Mouse (Mus musculus): ENCODE measurements around the gene Gimap9. TPM values are rescaled to one million over a fixed set of nuclear protein-coding genes. Genes with fewer than 3 reads are reported as not detected.

Gene Gimap9
- polyA plus RNA-seq, 1 experiment: 49.6 TPM

- H3K4me3 ChIP-seq (ENCODE audit: control insufficient read depth, insufficient read depth, low read length): peak overlapping the region; percentile 41
- TF ChIP-seq CTCF (IDR thresholded peaks at IDR 0.05; ENCODE audit: borderline replicate concordance, control insufficient read depth, extremely low read depth, insufficient read depth, low read length, poor library complexity): no peak
- no peak for TF ChIP-seq POLR2A (IDR thresholded peaks at IDR 0.05; ENCODE audit: control insufficient read depth, extremely low read depth, insufficient read depth, low read length, poor library complexity)
- DNase-seq: no peak
- H3K27ac ChIP-seq (ENCODE audit: control insufficient read depth, insufficient read depth, low read length): peak overlapping the region; percentile 92
- H3K27me3 ChIP-seq (ENCODE audit: control insufficient read depth, insufficient read depth, low read length): no peaks in the 10 kb centered on the region
- WGBS: 62% methylated on average over 4 of the region's 4 CpGs
- H3K4me1 ChIP-seq (replicated peaks; ENCODE audit: control insufficient read depth, insufficient read depth, low read length): peaks cover 36% of the 10 kb centered on the region
- no peaks in the 10 kb centered on the region; the same call in 1 of the 2 replicates for H3K36me3 ChIP-seq (ENCODE audit: control insufficient read depth, insufficient read depth, low read length)
Observed at GRCm38 (mm10) chr6:48684806-48685205, 8.9 kb downstream of the Gimap9 start.

DNA sequence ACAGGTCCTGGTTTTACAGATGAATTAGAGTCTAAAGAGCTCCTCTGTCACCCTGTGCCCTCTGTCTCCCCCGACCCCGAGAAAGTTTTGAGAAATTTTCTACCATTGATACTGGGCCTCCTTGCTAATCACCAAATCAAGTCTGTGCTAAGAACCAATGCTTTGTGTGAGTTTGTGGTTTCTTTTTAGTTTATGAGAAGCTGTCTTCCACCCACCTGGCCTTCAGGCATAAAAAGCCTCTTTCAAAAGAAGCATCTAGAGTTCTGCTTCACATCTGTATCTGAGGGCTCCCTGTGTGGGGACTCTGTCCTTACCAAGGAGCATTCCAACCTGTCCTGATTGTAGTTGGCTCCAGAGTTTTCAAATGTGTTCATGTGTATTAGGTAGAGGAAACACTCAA, 9.3 kb downstream of the Gimap9 start:
- 8% methylated on average over 2 of the region's 2 CpGs for WGBS
- TF ChIP-seq CTCF (IDR thresholded peaks at IDR 0.05; ENCODE audit: borderline replicate concordance, control insufficient read depth, extremely low read depth, insufficient read depth, low read length, poor library complexity) (no peak), POLR2A (IDR thresholded peaks at IDR 0.05; ENCODE audit: control insufficient read depth, extremely low read depth, insufficient read depth, low read length, poor library complexity) (no peak)
- no peak overlapping the region for H3K4me3 ChIP-seq (ENCODE audit: control insufficient read depth, insufficient read depth, low read length)

DNA sequence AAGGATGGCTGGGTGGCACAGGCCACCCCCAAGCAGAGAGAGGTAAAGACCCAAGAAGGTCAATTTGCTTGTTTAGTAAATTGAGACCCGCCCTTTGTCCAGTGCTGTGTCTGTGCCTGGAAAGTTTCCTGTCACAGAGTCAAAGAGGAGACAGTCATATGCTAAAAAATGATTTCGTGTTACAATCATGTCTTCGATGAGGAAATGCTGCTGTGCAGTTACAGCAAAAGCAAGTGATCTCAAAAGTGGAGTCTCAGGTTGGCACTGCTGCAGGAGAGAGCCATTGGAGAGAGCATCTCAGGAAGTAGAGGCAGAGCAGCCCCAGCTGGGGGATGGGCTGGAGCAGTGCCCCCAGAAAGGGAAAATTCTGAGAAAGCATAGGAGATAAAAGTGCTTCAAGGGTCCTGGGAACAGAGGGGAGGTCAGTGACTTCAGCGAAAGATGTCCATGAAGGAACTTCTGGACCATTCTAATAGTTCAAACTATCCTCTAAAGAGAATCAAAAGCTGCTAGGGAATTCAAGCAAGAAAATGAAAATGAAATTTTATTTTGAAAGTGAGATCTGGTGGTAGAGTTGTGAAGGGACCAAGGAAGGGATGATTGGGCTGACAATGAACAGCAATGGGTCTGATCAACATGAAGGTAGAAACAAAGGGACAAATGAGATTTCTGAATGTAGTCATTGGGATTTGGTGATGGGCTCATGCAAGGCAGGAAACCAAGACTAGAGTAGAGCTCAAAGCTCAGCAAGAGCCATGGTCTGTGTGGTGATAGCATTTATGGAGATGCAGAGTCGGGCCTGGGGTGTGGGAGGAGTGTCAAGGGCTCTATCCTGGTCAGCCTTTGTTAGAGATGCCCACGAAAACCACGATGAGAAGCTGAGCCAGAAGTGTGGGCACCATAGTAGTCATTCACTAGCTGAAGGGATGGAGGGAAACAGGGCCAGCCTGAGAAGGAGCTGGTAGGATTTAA, 10.1 kb downstream of the Gimap9 start:
- H3K4me1 ChIP-seq (replicated peaks; ENCODE audit: control insufficient read depth, insufficient read depth, low read length): peaks cover 30% of the 10 kb centered on the region
- 58% methylated on average over 7 of the region's 7 CpGs for whole genome bisulfite sequencing

More for the DNA sequence above, 9.3 kb downstream of the Gimap9 start:
- Histone ChIP-seq H3K27me3 (ENCODE audit: control insufficient read depth, insufficient read depth, low read length) (no peaks in the 10 kb centered on the region), H3K36me3 (ENCODE audit: control insufficient read depth, insufficient read depth, low read length) (no peaks in the 10 kb centered on the region; the same call in 1 of the 2 replicates), H3K4me1 (replicated peaks; ENCODE audit: control insufficient read depth, insufficient read depth, low read length) (peaks cover 32% of the 10 kb centered on the region), H3K27ac (ENCODE audit: control insufficient read depth, insufficient read depth, low read length) (peak overlapping the region; percentile 92)
- DNase-seq: no peak

GRCm38 (mm10) chr6:48687077-48687476, 11.1 kb downstream of the Gimap9 start:
- 44% methylated on average over 2 of the region's 2 CpGs for WGBS
- TF ChIP-seq CTCF (IDR thresholded peaks at IDR 0.05; ENCODE audit: borderline replicate concordance, control insufficient read depth, extremely low read depth, insufficient read depth, low read length, poor library complexity) (no peak), POLR2A (IDR thresholded peaks at IDR 0.05; ENCODE audit: control insufficient read depth, extremely low read depth, insufficient read depth, low read length, poor library complexity) (no peak)
- Histone ChIP-seq H3K27me3 (ENCODE audit: control insufficient read depth, insufficient read depth, low read length) (no peaks in the 10 kb centered on the region), H3K4me1 (replicated peaks; ENCODE audit: control insufficient read depth, insufficient read depth, low read length) (peaks cover 26% of the 10 kb centered on the region), H3K4me3 (ENCODE audit: control insufficient read depth, insufficient read depth, low read length) (peak overlapping the region; percentile 39), H3K27ac (ENCODE audit: control insufficient read depth, insufficient read depth, low read length) (peak overlapping the region; percentile 67), H3K36me3 (ENCODE audit: control insufficient read depth, insufficient read depth, low read length) (no peaks in the 10 kb centered on the region; the same call in 1 of the 2 replicates)
- no peak for DNase-seq

More for the DNA sequence above, 10.1 kb downstream of the Gimap9 start:
- no peak for DNase-seq
- TF ChIP-seq POLR2A (IDR thresholded peaks at IDR 0.05; ENCODE audit: control insufficient read depth, extremely low read depth, insufficient read depth, low read length, poor library complexity) (no peak), CTCF (IDR thresholded peaks at IDR 0.05; ENCODE audit: borderline replicate concordance, control insufficient read depth, extremely low read depth, insufficient read depth, low read length, poor library complexity) (no peak)
- Histone ChIP-seq H3K4me3 (ENCODE audit: control insufficient read depth, insufficient read depth, low read length) (peak overlapping the region; percentile 42), H3K27me3 (ENCODE audit: control insufficient read depth, insufficient read depth, low read length) (no peaks in the 10 kb centered on the region), H3K27ac (ENCODE audit: control insufficient read depth, insufficient read depth, low read length) (peak overlapping the region; percentile 67), H3K36me3 (ENCODE audit: control insufficient read depth, insufficient read depth, low read length) (no peaks in the 10 kb centered on the region; the same call in 1 of the 2 replicates)

- H3K36me3 ChIP-seq (ENCODE audit: control insufficient read depth, insufficient read depth, low read length): no peaks in the 10 kb centered on the region; the same call in 1 of the 2 replicates
- DNase-seq: no peak
- no peak overlapping the region for H3K27ac ChIP-seq (ENCODE audit: control insufficient read depth, insufficient read depth, low read length)
- TF ChIP-seq POLR2A (IDR thresholded peaks at IDR 0.05; ENCODE audit: control insufficient read depth, extremely low read depth, insufficient read depth, low read length, poor library complexity) (no peak), CTCF (IDR thresholded peaks at IDR 0.05; ENCODE audit: borderline replicate concordance, control insufficient read depth, extremely low read depth, insufficient read depth, low read length, poor library complexity) (no peak)
- H3K27me3 ChIP-seq (ENCODE audit: control insufficient read depth, insufficient read depth, low read length): no peaks in the 10 kb centered on the region
- H3K4me3 ChIP-seq (ENCODE audit: control insufficient read depth, insufficient read depth, low read length): no peak overlapping the region
- peaks cover 27% of the 10 kb centered on the region for H3K4me1 ChIP-seq (replicated peaks; ENCODE audit: control insufficient read depth, insufficient read depth, low read length)
- WGBS: 90% methylated on average over 2 of the region's 2 CpGs
Observed at GRCm38 (mm10) chr6:48689320-48689719, 13.4 kb downstream of the Gimap9 start.

- WGBS: 72% methylated on average over 6 of the region's 6 CpGs
- H3K4me3 ChIP-seq (ENCODE audit: control insufficient read depth, insufficient read depth, low read length): no peak overlapping the region
- H3K36me3 ChIP-seq (ENCODE audit: control insufficient read depth, insufficient read depth, low read length): no peaks in the 10 kb centered on the region; the same call in 1 of the 2 replicates
- H3K27me3 ChIP-seq (ENCODE audit: control insufficient read depth, insufficient read depth, low read length): no peaks in the 10 kb centered on the region
- peaks cover 4% of the 10 kb centered on the region for H3K4me1 ChIP-seq (replicated peaks; ENCODE audit: control insufficient read depth, insufficient read depth, low read length)
- no peak for TF ChIP-seq CTCF (IDR thresholded peaks at IDR 0.05; ENCODE audit: borderline replicate concordance, control insufficient read depth, extremely low read depth, insufficient read depth, low read length, poor library complexity)
- TF ChIP-seq POLR2A (IDR thresholded peaks at IDR 0.05; ENCODE audit: control insufficient read depth, extremely low read depth, insufficient read depth, low read length, poor library complexity): no peak
- DNase-seq: no peak
- H3K27ac ChIP-seq (ENCODE audit: control insufficient read depth, insufficient read depth, low read length): no peak overlapping the region
Observed at GRCm38 (mm10) chr6:48692962-48693361, 17.0 kb downstream of the Gimap9 start.

Measured in thymus, adult 2 months (tissue).